Mouse (Mus musculus): ENCODE data around the gene Zfp575. TPM values are rescaled to one million over a fixed set of nuclear protein-coding genes. Genes with fewer than 3 reads are reported as not detected.

The Zfp575 gene
- total and polyA plus RNA-seq, 3 experiments = 0.29 to 0.45 (median 0.36) TPM

DNA sequence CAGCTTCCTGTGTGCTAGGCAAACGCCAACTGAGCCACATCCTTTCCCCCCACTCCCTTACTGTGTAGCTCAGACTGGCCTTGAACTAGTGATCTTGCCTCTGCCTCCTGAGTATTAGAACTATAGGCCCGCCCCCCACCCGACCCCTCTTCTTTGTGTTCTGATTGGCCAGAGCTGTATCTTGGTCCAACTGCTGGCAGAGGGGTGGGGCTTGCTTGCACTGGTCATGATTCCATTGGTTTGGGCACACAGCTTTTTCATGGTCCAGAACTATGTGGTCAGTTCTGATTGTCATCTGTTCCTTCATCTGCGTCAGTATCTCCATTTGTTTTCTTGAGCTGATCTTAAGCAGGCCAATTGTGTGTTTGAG lies 23.6 kb downstream of the Zfp575 start:
- no peak for DNase-seq

DNA sequence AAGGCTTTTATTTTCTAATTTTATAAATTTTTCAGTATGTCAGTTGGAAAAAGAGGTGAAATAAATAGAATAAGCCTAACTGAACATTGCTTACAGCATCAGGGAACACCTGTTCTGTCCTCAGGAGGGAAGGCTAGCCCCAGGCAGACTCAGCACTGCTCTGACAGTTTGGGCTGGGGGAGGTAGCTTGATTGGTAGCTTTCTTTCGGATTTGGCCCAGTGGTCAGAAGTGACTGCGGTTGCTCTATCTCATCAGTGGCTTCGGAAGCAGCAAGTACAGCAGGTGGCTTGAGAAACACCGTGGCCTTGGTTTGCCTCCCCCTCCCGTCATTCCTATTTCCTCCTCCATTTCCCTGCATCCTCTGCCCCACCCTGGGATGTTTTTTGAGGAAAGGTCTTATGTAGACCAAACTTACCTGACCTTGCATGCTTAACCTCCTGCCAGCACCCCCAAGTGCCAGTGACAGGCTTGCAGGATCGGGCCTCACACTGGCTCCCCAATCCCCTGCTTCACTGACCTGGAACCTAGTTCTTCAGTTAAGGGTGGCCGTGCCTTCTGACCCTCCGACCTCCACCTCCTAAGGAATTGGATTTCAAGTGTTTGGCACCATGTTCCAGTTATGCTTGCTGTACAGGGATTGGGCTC lies 24.1 kb downstream of the Zfp575 start:
- DNase-seq = no peak

- DNase-seq = no peak
Measured at GRCm38 (mm10) chr7:24561450-24561849, 26.0 kb downstream of the Zfp575 start.

- no peak for DNase-seq
Measured at GRCm38 (mm10) chr7:24555786-24556185, 31.7 kb downstream of the Zfp575 start.

DNA sequence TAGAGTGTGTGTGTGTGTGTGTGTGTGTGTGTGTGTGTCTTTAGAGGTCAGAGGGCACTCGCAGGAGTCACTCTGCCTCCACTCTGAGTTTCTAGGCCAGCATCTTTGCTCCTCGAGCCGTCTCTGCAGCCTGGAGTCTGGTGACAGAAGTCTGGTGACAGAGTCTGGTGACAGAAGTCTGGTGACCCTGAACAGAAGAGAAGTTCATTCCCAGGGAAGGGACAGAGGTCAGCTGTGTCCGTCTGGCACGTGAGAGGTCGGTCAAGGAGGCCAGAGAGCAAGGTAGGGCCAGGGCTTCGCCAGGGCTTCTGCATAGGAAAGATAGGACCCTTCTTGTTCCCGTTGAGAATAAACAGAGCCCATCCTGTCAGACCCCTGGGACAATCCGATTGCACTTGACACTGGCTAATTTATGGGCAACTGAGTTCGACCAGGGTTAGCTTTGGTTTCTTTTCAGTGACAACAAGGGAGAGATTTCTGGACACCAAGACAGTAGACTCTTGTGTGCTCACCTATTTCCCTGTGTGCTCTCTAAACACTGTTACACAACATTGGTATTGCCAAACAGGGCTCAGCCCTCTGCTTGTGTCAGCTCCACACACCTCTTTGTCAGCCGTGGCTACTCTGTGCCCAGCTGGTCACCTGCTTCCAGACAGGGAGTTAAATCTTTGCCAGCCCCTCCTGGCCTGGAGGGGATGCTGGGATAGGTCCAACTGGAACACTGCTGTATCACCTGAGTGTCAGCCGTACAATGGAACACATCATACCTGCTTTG lies 35.3 kb downstream of the Zfp575 start:
- peak; percentile 25 for DNase-seq

GRCm38 (mm10) chr7:24547534-24548036 lies 39.9 kb downstream of the Zfp575 start:
- DNase-seq = no peak

DNA sequence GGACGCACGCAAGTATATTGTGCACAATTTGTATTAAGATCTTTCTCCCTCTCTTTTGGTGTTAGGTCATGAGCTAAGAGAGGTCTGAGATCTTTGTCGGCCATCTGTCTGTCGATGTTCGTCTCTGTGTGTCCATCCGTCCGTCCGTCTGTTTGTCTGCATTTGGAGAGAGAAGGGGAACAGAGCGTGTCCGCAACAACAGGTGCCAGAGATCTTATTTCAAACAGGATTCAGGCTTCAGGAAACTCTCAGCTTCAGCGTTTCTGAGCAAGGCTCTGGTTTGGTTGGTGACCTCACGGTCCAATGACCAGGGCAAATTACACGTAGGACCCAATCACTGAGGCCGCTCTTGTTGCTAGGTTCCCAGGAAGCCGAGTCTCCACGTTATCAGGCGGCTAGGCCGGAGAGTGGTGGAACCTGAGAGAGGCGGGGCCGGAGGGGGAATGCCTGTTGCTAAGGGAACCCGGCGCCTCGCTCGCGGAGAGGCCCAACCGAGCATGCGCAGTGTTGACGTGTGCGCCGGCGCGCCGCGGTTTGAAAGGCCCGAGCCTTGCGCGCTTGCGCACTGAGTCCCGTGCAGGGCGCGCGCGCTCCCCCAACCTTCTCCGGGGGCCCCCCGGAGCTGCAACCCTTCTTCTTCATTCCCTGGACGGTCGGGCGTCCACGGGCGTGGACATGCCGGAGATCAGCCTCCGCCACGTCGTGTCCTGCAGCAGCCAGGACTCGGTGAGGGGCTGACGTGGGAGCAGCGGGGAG lies 40.6 kb downstream of the Zfp575 start:
- DNase-seq = peak; percentile 100

DNA sequence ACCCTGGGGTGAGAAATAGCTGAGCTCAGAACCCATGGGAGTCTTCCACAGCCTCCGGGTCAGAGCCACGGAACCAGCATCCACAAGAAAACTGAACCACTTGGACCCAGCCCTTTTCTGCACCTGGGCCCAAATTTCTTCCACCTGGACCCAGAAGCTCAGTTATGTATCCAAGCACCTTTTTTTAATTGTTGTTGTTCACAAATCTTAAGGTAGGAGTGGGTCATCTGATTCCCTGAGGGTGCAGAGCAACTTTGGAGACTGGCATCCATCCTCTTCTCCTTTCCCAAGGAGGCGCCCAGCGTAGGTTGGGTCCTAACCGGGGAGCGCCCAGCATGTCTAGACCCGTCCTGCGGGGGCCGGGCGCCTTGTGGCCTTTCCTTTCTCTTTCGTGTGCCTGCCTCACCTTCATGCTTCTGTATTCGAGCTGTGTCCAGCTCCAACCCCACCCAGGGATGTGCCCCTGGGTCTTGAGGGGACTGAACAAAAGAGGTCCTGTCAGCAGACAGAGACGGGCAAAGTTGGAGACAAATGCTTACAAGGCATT lies 41.3 kb downstream of the Zfp575 start, which contains the start of the genes Pinlyp and Xrcc1:
Gene Pinlyp (minus strand): TSS at position 51 of the 547 bp plus-strand sequence.
Gene Xrcc1 (plus strand): TSS at position 222 of the 547 bp plus-strand sequence.
- DNase-seq = no peak

DNA sequence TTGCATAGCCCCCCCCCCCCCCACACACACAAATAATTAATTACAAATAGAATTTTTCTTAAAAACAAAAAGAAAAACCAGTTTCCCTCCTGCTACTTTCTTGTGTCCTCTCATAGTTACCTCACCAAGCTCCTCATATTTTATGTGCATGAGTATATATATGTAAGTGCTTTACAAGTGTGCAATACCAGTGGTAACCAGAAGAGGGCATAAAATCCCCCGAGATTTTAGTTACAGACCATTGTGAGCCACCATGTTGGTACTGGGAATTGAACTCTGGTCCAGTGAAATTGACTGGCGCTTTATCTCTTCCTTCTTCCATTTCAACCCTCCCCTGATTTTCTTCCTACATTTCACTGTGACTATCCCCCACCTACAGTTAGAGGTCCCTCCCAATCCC lies 42.9 kb downstream of the Zfp575 start:
- DNase-seq = no peak

DNA sequence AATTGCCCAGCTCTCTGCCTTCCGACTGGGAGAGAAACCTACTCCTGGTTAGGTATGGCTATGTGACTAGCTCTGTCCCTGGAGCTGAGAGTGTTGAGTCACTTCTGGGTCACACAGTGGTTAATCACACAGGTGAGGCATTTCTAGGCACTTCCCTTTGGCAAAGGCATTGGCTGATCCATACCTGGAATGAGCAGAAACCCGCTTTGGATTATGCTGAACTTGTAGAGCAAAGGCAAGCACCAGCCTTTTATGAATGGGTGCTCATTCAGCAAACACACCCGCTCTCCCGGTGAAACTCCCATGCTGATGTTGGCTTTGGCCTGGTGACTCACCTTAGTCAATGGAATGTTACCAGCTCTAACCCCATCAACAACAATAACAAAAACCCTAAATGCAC lies 47.8 kb downstream of the Zfp575 start:
- no peak for DNase-seq

GRCm38 (mm10) chr7:24538701-24539100 lies 48.7 kb downstream of the Zfp575 start:
- no peak for DNase-seq

GRCm38 (mm10) chr7:24538154-24538553 lies 49.3 kb downstream of the Zfp575 start:
- DNase-seq = peak; percentile 41

- DNase-seq = peak; percentile 24
Measured at GRCm38 (mm10) chr7:24537591-24537990, 49.9 kb downstream of the Zfp575 start.

DNA sequence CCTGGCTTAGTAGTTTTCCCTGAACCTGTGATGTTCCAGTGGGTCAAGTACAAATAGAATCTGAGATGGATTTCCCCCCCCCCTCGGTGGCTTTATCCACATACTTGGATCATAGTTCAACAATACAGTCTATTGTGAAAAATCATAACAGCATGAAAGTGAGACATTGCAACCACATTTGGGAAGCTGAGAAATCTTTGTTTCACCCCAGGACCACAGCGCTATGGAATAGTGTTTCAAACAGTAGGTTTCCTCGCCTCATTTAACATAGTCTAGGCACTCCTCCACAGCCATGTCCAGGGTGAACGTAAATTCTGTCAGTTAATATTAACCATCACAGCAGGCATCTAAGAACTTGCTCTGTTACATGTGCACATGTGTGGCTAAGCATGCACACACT lies 50.4 kb downstream of the Zfp575 start:
- DNase-seq = no peak

- DNase-seq = no peak
Measured at GRCm38 (mm10) chr7:24534301-24534700, 53.1 kb downstream of the Zfp575 start.

Other genes with a start within 250 kb of the Zfp575 start
- not detected for gene Lypd5, start 238.4 kb downstream of the Zfp575 start, total RNA-seq (2021)
- gene Lypd5, start 238.4 kb downstream of the Zfp575 start, polyA plus RNA-seq (2012; rRNA removed) = not detected in 2 replicates
- gene Kcnn4, start 217.4 kb downstream of the Zfp575 start, total RNA-seq (2021) = under 1 TPM; 0.37 to 0.97 TPM
- gene Kcnn4, start 217.4 kb downstream of the Zfp575 start, polyA plus RNA-seq (2012; rRNA removed) = 2.1 and 3.0 TPM in 2 replicates
- 10 to 100 TPM; 19.7 to 20.2 TPM for gene Smg9, start 188.0 kb downstream of the Zfp575 start, total RNA-seq (2021)
- gene Smg9, start 188.0 kb downstream of the Zfp575 start, polyA plus RNA-seq (2012; rRNA removed) = 45.8 and 46.0 TPM in 2 replicates
- gene Irgc1, start 135.3 kb downstream of the Zfp575 start, total RNA-seq (2021) = not detected
- 0.19 TPM in 1 of 2 replicates, not detected in the other for gene Irgc1, start 135.3 kb downstream of the Zfp575 start, polyA plus RNA-seq (2012; rRNA removed)
- 10 to 100 TPM in 1 of 2 experiments, 1 to 10 TPM in 1; 9.5 to 10.8 TPM for gene Plaur, start 125.2 kb downstream of the Zfp575 start, total RNA-seq (2021)
- gene Plaur, start 125.2 kb downstream of the Zfp575 start, polyA plus RNA-seq (2012; rRNA removed) = 15.5 and 18.0 TPM in 2 replicates
- 1 to 10 TPM; 1.7 to 4.7 TPM for gene Cadm4, start 105.6 kb downstream of the Zfp575 start, total RNA-seq (2021)
- gene Cadm4, start 105.6 kb downstream of the Zfp575 start, polyA plus RNA-seq (2012; rRNA removed) = 6.6 and 7.5 TPM in 2 replicates
- 1 to 10 TPM; 4.2 to 7.2 TPM for gene Zfp428, start 80.6 kb downstream of the Zfp575 start, total RNA-seq (2021)
- 32.1 and 38.3 TPM in 2 replicates for gene Zfp428, start 80.6 kb downstream of the Zfp575 start, polyA plus RNA-seq (2012; rRNA removed)
- gene AC161166.1, start 75.2 kb downstream of the Zfp575 start, total RNA-seq (2021) = not detected
- gene AC161166.1, start 75.2 kb downstream of the Zfp575 start, polyA plus RNA-seq (2012; rRNA removed) = not detected in 2 replicates
- gene Irgq, start 57.0 kb downstream of the Zfp575 start, total RNA-seq (2021) = 10 to 100 TPM; 21.2 to 23.7 TPM
- gene Irgq, start 57.0 kb downstream of the Zfp575 start, polyA plus RNA-seq (2012; rRNA removed) = 20.8 and 23.5 TPM in 2 replicates
- gene Pinlyp, start 41.5 kb downstream of the Zfp575 start, total RNA-seq (2021) = not detected
- not detected in 2 replicates for gene Pinlyp, start 41.5 kb downstream of the Zfp575 start, polyA plus RNA-seq (2012; rRNA removed)
- gene Xrcc1, start 41.4 kb downstream of the Zfp575 start, total RNA-seq (2021) = 10 to 100 TPM; 34.7 to 36.8 TPM
- gene Xrcc1, start 41.4 kb downstream of the Zfp575 start, polyA plus RNA-seq (2012; rRNA removed) = 61.2 TPM in 2 replicates
- 10 to 100 TPM; 34.8 to 37.5 TPM for gene Ethe1, start 98 bp downstream of the Zfp575 start, total RNA-seq (2021)
- gene Ethe1, start 98 bp downstream of the Zfp575 start, polyA plus RNA-seq (2012; rRNA removed) = 32.1 and 33.8 TPM in 2 replicates
- 1 to 10 TPM; 3.5 to 8.5 TPM for gene Phldb3, start 23.1 kb upstream of the Zfp575 start, total RNA-seq (2021)
- gene Phldb3, start 23.1 kb upstream of the Zfp575 start, polyA plus RNA-seq (2012; rRNA removed) = 3.9 and 4.4 TPM in 2 replicates
- under 1 TPM; 0.79 to 0.84 TPM for gene Lypd3, start 48.9 kb upstream of the Zfp575 start, total RNA-seq (2021)
- 1.9 TPM in 2 replicates for gene Lypd3, start 48.9 kb upstream of the Zfp575 start, polyA plus RNA-seq (2012; rRNA removed)
- not detected for gene Tex101, start 89.0 kb upstream of the Zfp575 start, total RNA-seq (2021)
- not detected in 2 replicates for gene Tex101, start 89.0 kb upstream of the Zfp575 start, polyA plus RNA-seq (2012; rRNA removed)
- gene BC049730, start 121.6 kb upstream of the Zfp575 start, total RNA-seq (2021) = not detected
- not detected in 2 replicates for gene BC049730, start 121.6 kb upstream of the Zfp575 start, polyA plus RNA-seq (2012; rRNA removed)
- gene Gm4763, start 139.3 kb upstream of the Zfp575 start, total RNA-seq (2021) = not detected
- gene Gm4763, start 139.3 kb upstream of the Zfp575 start, polyA plus RNA-seq (2012; rRNA removed) = not detected in 2 replicates
- under 1 TPM in 1 of 2 experiments, not detected in 1; 0.17 TPM for gene Cd177, start 172.7 kb upstream of the Zfp575 start, total RNA-seq (2021)
- gene Cd177, start 172.7 kb upstream of the Zfp575 start, polyA plus RNA-seq (2012; rRNA removed) = not detected in 2 replicates
- gene Ceacam10, start 189.6 kb upstream of the Zfp575 start, total RNA-seq (2021) = not detected
- gene Ceacam10, start 189.6 kb upstream of the Zfp575 start, polyA plus RNA-seq (2012; rRNA removed) = not detected in 2 replicates